Mouse (Mus musculus) lung, postnatal 14 days (tissue): ENCODE data around the gene Golga2.
"Not testable (repeated sequence)": the region's sequence is repeated elsewhere in the genome, so short reads cannot be mapped to it uniquely, and the experiment has no call there.

ENCODE experiments used
- DNase-seq: peaks from one replicate; pipeline ENCODE4 v3.0.0; 2021

Golga2 gene

GRCm38 (mm10) chr2:32289578-32289977, 2.4 kb downstream of the Golga2 start:
- DNase-seq, result no peak

GRCm38 (mm10) chr2:32294348-32294747, 7.2 kb downstream of the Golga2 start:
- peak; percentile 44 for DNase-seq

- DNase-seq, result no peak
Observed at GRCm38 (mm10) chr2:32295285-32295684, 8.1 kb downstream of the Golga2 start.

- DNase-seq, result not testable (repeated sequence)
Observed at GRCm38 (mm10) chr2:32295842-32296241, 8.7 kb downstream of the Golga2 start.

- DNase-seq, result no peak
Observed at GRCm38 (mm10) chr2:32299469-32299868, 12.3 kb downstream of the Golga2 start.

GRCm38 (mm10) chr2:32302952-32303351, 15.8 kb downstream of the Golga2 start:
- no peak for DNase-seq

- DNase-seq, result peak; percentile 65
Observed at GRCm38 (mm10) chr2:32304145-32304832, 17.1 kb downstream of the Golga2 start.

GRCm38 (mm10) chr2:32305668-32306067, 18.5 kb downstream of the Golga2 start:
- no peak for DNase-seq

- no peak for DNase-seq
Observed at GRCm38 (mm10) chr2:32306176-32306575, 19.0 kb downstream of the Golga2 start.

GRCm38 (mm10) chr2:32307247-32307798, 20.1 kb downstream of the Golga2 start:
- no peak for DNase-seq

GRCm38 (mm10) chr2:32307941-32308760, 21.0 kb downstream of the Golga2 start:
- peak; percentile 70 for DNase-seq

- DNase-seq, result no peak
Observed at GRCm38 (mm10) chr2:32308870-32309568, 21.8 kb downstream of the Golga2 start.

GRCm38 (mm10) chr2:32310096-32310845, 23.1 kb downstream of the Golga2 start:
- DNase-seq, result no peak

GRCm38 (mm10) chr2:32311443-32312317, 24.5 kb downstream of the Golga2 start:
- DNase-seq, result no peak

- peak; percentile 88 for DNase-seq
Observed at GRCm38 (mm10) chr2:32312318-32312964, 25.3 kb downstream of the Golga2 start.

GRCm38 (mm10) chr2:32314831-32315230, 27.6 kb downstream of the Golga2 start:
- no peak for DNase-seq

GRCm38 (mm10) chr2:32315751-32316150, 28.6 kb downstream of the Golga2 start:
- DNase-seq, result no peak

- no peak for DNase-seq
Observed at GRCm38 (mm10) chr2:32316887-32317656, 29.9 kb downstream of the Golga2 start.

- DNase-seq, result peak; percentile 64
Observed at GRCm38 (mm10) chr2:32317791-32318417, 30.7 kb downstream of the Golga2 start.
